Mouse (Mus musculus): Measurements from ENCODE around the gene Sec14l2. TPM values are rescaled to one million over a fixed set of nuclear protein-coding genes. Genes with fewer than 3 reads are reported as not detected.

Sec14l2 gene
- polyA plus RNA-seq, 1 experiment from 2014 or later = 9.1 TPM

- Histone ChIP-seq H3K4me2 (no peak overlapping the region), H3K27me3 (no peaks in the 10 kb centered on the region), H3K9me3 (replicated peaks) (no peaks in the 10 kb centered on the region), H3K9ac (no peak overlapping the region), H3K36me3 (replicated peaks) (peaks cover 20% of the 10 kb centered on the region), H3K4me3 (replicated peaks) (no peak overlapping the region), H3K27ac (replicated peaks) (0 out of 2 replicates have a peak overlapping the region, but pooled peaks have one; percentile 16), H3K4me1 (replicated peaks) (peaks cover 43% of the 10 kb centered on the region)
- ATAC-seq (ENCODE audit: insufficient read depth) = no peak
- WGBS (ENCODE audit: insufficient replicate concordance) = 51% methylated on average over 8 of the region's 8 CpGs
Observed at GRCm38 (mm10) chr11:4098120-4098519, 25.1 kb downstream of the Sec14l2 start.

- peak overlapping the region; percentile 86 for H3K27ac ChIP-seq (replicated peaks)
- H3K4me1 ChIP-seq (replicated peaks) = peaks cover 43% of the 10 kb centered on the region
- H3K4me3 ChIP-seq (replicated peaks) = peak overlapping the region; percentile 69
- WGBS (ENCODE audit: insufficient replicate concordance) = 26% methylated on average over 10 of the region's 10 CpGs
- H3K4me2 ChIP-seq = peak overlapping the region; percentile 90
- peak overlapping the region; percentile 62 for H3K9ac ChIP-seq
- no peaks in the 10 kb centered on the region for H3K9me3 ChIP-seq (replicated peaks)
- peaks cover 29% of the 10 kb centered on the region for H3K36me3 ChIP-seq (replicated peaks)
- no peaks in the 10 kb centered on the region for H3K27me3 ChIP-seq
- ATAC-seq (ENCODE audit: insufficient read depth) = peak; percentile 19
Observed at GRCm38 (mm10) chr11:4097091-4097621, 26.1 kb downstream of the Sec14l2 start.

DNA sequence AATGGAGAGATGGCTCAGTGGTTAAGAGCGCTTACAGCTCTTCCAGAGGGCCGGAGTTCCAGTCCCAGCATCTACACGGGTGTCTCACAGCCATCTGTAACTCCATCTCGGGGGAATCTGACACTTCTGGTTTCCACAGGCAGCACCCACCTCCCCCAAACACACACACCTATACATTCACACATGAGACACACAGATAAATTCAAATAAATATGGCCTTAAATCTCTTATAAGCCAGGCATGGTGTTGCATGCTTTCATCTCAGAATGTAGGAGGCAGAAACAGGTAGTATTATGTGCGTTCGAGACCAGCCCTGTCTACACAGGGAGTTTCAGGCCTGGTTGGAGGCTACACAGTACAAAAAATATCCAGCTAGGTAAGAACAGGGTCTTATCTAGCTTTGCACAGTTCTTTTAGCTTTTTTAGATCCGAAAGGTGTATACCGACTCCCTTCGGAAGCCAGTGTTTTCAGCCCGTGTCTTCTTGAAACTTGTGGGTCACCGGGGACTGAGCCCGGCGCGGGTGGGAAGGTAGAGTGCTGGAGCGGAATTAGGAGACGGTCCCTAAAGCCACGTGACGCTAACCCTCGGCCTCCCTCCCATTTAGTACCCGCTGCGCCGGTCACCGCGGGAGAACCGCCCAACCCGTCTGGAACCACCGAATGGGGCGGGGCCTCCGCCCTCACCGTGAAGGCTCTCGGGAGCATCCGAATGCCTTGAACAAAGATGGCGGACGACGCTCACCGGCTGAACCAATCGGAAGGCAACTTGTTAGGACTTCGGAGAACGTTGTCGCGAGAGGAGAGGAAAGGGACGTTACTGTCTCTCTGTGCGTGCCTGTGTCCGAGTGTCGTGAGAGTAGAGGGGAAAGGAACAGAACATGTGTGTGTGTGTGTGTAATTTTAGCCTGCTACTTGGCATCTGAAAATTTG, 26.9 kb downstream of the Sec14l2 start:
- ATAC-seq (ENCODE audit: insufficient read depth) = peak; percentile 88
- WGBS (ENCODE audit: insufficient replicate concordance) = 2% methylated on average over 45 of the region's 45 CpGs

GRCm38 (mm10) chr11:4095171-4096053, 27.8 kb downstream of the Sec14l2 start, which contains the start of gene Mtfp1:
Gene Mtfp1, minus strand, starts transcription at chr11:4095445.
- peak within 1 kb of the TSS; percentile 90 for H3K4me2 ChIP-seq
- H3K4me1 ChIP-seq (replicated peaks) = peaks cover 43% of the 10 kb centered on the region
- WGBS (ENCODE audit: insufficient replicate concordance) = 4% methylated on average over 34 of the region's 34 CpGs
- H3K36me3 ChIP-seq (replicated peaks) = peaks cover 40% of the 10 kb centered on the region
- H3K9ac ChIP-seq = peak within 1 kb of the TSS; percentile 70
- no peaks in the 10 kb centered on the region for H3K27me3 ChIP-seq
- H3K9me3 ChIP-seq (replicated peaks) = no peaks in the 10 kb centered on the region
- H3K4me3 ChIP-seq (replicated peaks) = peak within 1 kb of the TSS; percentile 69
- peak; percentile 14 for ATAC-seq (ENCODE audit: insufficient read depth)
- H3K27ac ChIP-seq (replicated peaks) = peak within 1 kb of the TSS; percentile 86

More for the DNA sequence above, 26.9 kb downstream of the Sec14l2 start:
- Histone ChIP-seq H3K27ac (replicated peaks) (peak overlapping the region; percentile 86), H3K4me2 (peak overlapping the region; percentile 90), H3K27me3 (no peaks in the 10 kb centered on the region), H3K9ac (peak overlapping the region; percentile 70), H3K36me3 (replicated peaks) (peaks cover 32% of the 10 kb centered on the region), H3K4me1 (replicated peaks) (peaks cover 43% of the 10 kb centered on the region), H3K4me3 (replicated peaks) (peak overlapping the region; percentile 69), H3K9me3 (replicated peaks) (no peaks in the 10 kb centered on the region)

GRCm38 (mm10) chr11:4094378-4095170, 28.6 kb downstream of the Sec14l2 start:
- WGBS (ENCODE audit: insufficient replicate concordance) = 2% methylated on average over 24 of the region's 24 CpGs
- Histone ChIP-seq H3K4me1 (replicated peaks) (peaks cover 43% of the 10 kb centered on the region), H3K9ac (peak overlapping the region; percentile 70), H3K27ac (replicated peaks) (peak overlapping the region; percentile 86), H3K9me3 (replicated peaks) (no peaks in the 10 kb centered on the region), H3K36me3 (replicated peaks) (peaks cover 36% of the 10 kb centered on the region), H3K27me3 (no peaks in the 10 kb centered on the region), H3K4me3 (replicated peaks) (peak overlapping the region; percentile 69), H3K4me2 (peak overlapping the region; percentile 90)
- peak; percentile 20; the same call in 1 of the 2 replicates for ATAC-seq (ENCODE audit: insufficient read depth)

GRCm38 (mm10) chr11:4093459-4094377, 29.5 kb downstream of the Sec14l2 start:
- ATAC-seq (ENCODE audit: insufficient read depth) = no peak
- no peaks in the 10 kb centered on the region for H3K27me3 ChIP-seq
- peak overlapping the region; percentile 70 for H3K9ac ChIP-seq
- peak overlapping the region; percentile 90 for H3K4me2 ChIP-seq
- H3K4me1 ChIP-seq (replicated peaks) = peaks cover 43% of the 10 kb centered on the region
- peaks cover 35% of the 10 kb centered on the region for H3K36me3 ChIP-seq (replicated peaks)
- H3K9me3 ChIP-seq (replicated peaks) = no peaks in the 10 kb centered on the region
- WGBS (ENCODE audit: insufficient replicate concordance) = 66% methylated on average over 18 of the region's 18 CpGs
- peak overlapping the region; percentile 31; the same call in 1 of the 2 replicates for H3K27ac ChIP-seq (replicated peaks)
- H3K4me3 ChIP-seq (replicated peaks) = peak overlapping the region; percentile 69

GRCm38 (mm10) chr11:4087267-4087666, 35.9 kb downstream of the Sec14l2 start:
- Histone ChIP-seq H3K27me3 (no peaks in the 10 kb centered on the region), H3K4me1 (replicated peaks) (0 out of 2 replicates have a peak, but pooled peaks cover 3% of the 10 kb centered on the region), H3K9ac (no peak overlapping the region), H3K36me3 (replicated peaks) (peaks cover 18% of the 10 kb centered on the region), H3K4me2 (no peak overlapping the region), H3K27ac (replicated peaks) (no peak overlapping the region), H3K9me3 (replicated peaks) (no peaks in the 10 kb centered on the region), H3K4me3 (replicated peaks) (no peak overlapping the region)
- ATAC-seq (ENCODE audit: insufficient read depth) = no peak
- 36% methylated on average over 2 of the region's 2 CpGs for WGBS (ENCODE audit: insufficient replicate concordance)

- 31% methylated on average over 1 of the region's 1 CpGs for WGBS (ENCODE audit: insufficient replicate concordance)
- H3K36me3 ChIP-seq (replicated peaks) = peaks cover 8% of the 10 kb centered on the region
- 0 out of 2 replicates have a peak, but pooled peaks cover 3% of the 10 kb centered on the region for H3K4me1 ChIP-seq (replicated peaks)
- H3K9ac ChIP-seq = no peak overlapping the region
- no peak overlapping the region for H3K4me2 ChIP-seq
- H3K27ac ChIP-seq (replicated peaks) = no peak overlapping the region
- H3K27me3 ChIP-seq = no peaks in the 10 kb centered on the region
- no peak overlapping the region for H3K4me3 ChIP-seq (replicated peaks)
- H3K9me3 ChIP-seq (replicated peaks) = no peaks in the 10 kb centered on the region
- no peak for ATAC-seq (ENCODE audit: insufficient read depth)
Observed at GRCm38 (mm10) chr11:4086246-4086645, 37.0 kb downstream of the Sec14l2 start.

DNA sequence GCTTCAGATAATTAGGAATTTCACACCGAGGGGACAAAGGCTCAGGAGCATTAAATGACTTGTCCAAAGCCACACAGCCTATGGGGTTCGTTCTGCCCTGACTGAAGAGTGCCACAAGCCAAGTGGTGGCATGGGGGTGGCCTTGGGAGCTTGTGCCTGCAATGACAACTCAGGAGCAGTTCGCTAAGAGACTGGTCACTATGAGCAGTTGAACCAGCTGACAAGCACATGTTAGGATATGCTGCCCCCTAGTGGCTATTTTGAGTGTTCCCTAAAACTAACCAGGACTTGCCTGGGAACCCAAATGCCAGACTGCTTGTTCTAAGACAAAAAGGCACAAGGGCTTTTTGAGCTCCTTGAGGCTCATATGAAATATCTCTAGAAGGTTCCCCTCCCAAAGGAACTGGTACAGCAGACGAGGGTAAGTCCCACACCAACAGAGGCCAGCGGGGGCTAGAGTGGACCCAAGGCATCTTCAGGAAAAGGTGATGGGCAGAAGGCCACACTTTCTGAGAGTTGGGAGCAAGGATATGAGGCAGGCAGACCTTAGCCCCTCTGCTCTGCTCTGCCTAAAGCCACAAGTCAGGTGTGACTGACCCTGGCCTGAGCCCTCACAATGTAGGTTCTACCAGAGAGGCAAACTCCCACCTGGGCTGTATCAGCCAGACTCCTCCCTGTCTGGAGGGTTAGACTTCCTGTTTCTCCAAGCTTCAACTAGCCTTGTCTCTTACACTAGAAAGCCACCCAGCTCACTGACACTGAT, 39.7 kb downstream of the Sec14l2 start:
- H3K27me3 ChIP-seq = no peaks in the 10 kb centered on the region

More for the DNA sequence above, 39.7 kb downstream of the Sec14l2 start:
- H3K36me3 ChIP-seq (replicated peaks) = no peaks in the 10 kb centered on the region
- H3K27ac ChIP-seq (replicated peaks) = no peak overlapping the region
- no peak overlapping the region for H3K4me2 ChIP-seq
- 0 out of 2 replicates have a peak, but pooled peaks cover 3% of the 10 kb centered on the region for H3K4me1 ChIP-seq (replicated peaks)
- no peak overlapping the region for H3K9ac ChIP-seq
- WGBS (ENCODE audit: insufficient replicate concordance) = 25% methylated on average over 5 of the region's 5 CpGs
- no peak overlapping the region for H3K4me3 ChIP-seq (replicated peaks)
- ATAC-seq (ENCODE audit: insufficient read depth) = no peak
- H3K9me3 ChIP-seq (replicated peaks) = no peaks in the 10 kb centered on the region

Measured in liver, embryonic 15.5 days (tissue).